Mouse (Mus musculus) intestine, embryonic 15.5 days (tissue): Measurements from ENCODE around the gene Shisa7. TPM values are rescaled to one million over a fixed set of nuclear protein-coding genes. Genes with fewer than 3 reads are reported as not detected.
"Not testable (repeated sequence)": the region's sequence is repeated elsewhere in the genome, so short reads cannot be mapped to it uniquely, and the experiment has no call there.

ENCODE experiments used
- ATAC-seq: fragments of 200-750 bp; cut with Nextera tagmentation; 2 replicates; pipeline ENCODE4 v1.8.0; 2017; ENCODE audit warnings: moderate TSS enrichment, moderate library complexity
- H3K27ac ChIP-seq: fragments of 300-500 bp; sonication (generic); 2 replicates; pipeline ENCODE4 v1.5.1; 2015; ENCODE audit warnings: mild to moderate bottlenecking, inconsistent platforms
- H3K27me3 ChIP-seq: fragments of 300-500 bp; sonication (generic); replicated peaks from 2 replicates; pipeline ENCODE4 v1.6.1; 2015; ENCODE audit warnings: inconsistent platforms
- H3K36me3 ChIP-seq: fragments of 300-500 bp; sonication (generic); 2 replicates; pipeline ENCODE4 v1.6.1; 2015; ENCODE audit warnings: inconsistent platforms
- H3K4me1 ChIP-seq: fragments of 300-500 bp; sonication (generic); replicated peaks from 2 replicates; pipeline ENCODE4 v1.6.1; 2015; ENCODE audit warnings: inconsistent platforms
- H3K4me2 ChIP-seq: fragments of 300-500 bp; sonication (generic); replicated peaks from 2 replicates; pipeline ENCODE4 v1.6.1; 2015; ENCODE audit warnings: mild to moderate bottlenecking, inconsistent platforms
- H3K4me3 ChIP-seq: fragments of 300-500 bp; sonication (generic); replicated peaks from 2 replicates; pipeline ENCODE4 v1.5.1; 2015; ENCODE audit warnings: inconsistent platforms
- H3K9ac ChIP-seq: fragments of 300-500 bp; sonication (generic); 2 replicates; pipeline ENCODE4 v1.6.1; 2015; ENCODE audit warnings: inconsistent platforms
- H3K9me3 ChIP-seq: fragments of 300-500 bp; sonication (generic); 2 replicates; pipeline ENCODE4 v1.6.1; 2016; ENCODE audit warnings: inconsistent platforms
- WGBS: fragments of 180-500 bp; shearing (Covaris S2); methylation state at CpG from one replicate; pipeline ENCODE4 v1.1.7; 2015; 5-methylcytosine and 5-hydroxymethylcytosine counted together
- polyA plus RNA-seq: library from polyadenylated mRNA; unstranded; fragments of >200 nt; fragmentation: Nextera tagmentation; extraction: Ambion mirVana; gene quantifications from 2 replicates; pipeline ENCODE4 v1.2.1, GENCODE M21; 2015

Shisa7 gene
- polyA plus RNA-seq, 1 experiment from 2014 or later: 0.21 TPM

DNA sequence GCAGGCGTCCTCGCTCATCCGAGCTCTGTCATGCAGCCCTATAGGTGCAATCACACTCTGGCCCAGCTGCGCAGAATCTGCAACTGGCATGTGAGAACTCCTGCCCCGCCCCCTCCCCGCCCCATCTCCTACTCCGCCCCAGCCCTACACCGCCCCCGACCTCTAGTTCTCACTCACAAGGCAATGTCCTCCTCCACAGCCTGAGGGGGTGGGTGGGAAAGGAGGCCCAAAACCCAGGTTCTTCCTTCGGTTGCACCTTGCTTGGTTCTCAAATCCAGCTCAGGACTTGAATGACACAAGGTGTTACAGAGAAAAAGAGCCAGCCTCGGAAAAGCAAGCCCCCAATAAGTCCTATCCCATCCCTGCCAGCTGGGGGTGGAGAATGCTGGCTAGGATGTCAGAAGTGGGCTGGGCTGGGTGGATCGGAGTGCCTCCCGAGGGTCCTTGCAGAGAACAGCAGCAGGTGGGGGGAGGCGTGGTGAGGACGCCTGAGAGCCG is 1.8 kb downstream of the Shisa7 start:
- Histone ChIP-seq H3K9me3 (no peaks in the 10 kb centered on the region), H3K27me3 (peaks cover 39% of the 10 kb centered on the region), H3K4me3 (peak overlapping the region; percentile 20; the same call in 1 of the 2 replicates), H3K27ac (no peak overlapping the region), H3K9ac (no peak overlapping the region), H3K4me1 (peaks cover 18% of the 10 kb centered on the region), H3K4me2 (peak overlapping the region; percentile 91), H3K36me3 (no peaks in the 10 kb centered on the region)
- under 1% methylated on average over 16 of the region's 16 CpGs for WGBS
- ATAC-seq: peak; percentile 75

DNA sequence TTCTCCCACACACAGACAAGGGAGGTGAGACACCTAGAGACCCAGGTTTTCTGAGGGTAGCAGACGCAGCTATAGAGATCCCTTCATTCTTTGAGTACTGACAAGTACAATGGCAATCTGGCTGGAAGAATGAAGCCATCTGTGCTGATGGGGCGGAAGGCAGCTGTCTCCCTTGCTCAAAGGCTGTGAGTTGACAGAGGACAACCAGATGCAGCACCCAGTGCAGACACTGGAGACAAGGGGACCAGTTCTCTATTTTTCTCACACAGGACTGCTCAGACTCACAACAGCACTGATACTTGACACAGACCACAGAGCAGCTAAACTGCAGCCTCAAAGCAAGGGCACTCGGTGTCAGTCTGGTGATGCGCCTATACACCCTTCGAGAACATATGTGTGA is 2.4 kb downstream of the Shisa7 start:
- Histone ChIP-seq H3K4me1 (peaks cover 18% of the 10 kb centered on the region), H3K4me3 (no peak overlapping the region), H3K9me3 (no peaks in the 10 kb centered on the region), H3K4me2 (no peak overlapping the region), H3K27ac (no peak overlapping the region), H3K27me3 (peaks cover 44% of the 10 kb centered on the region), H3K9ac (no peak overlapping the region), H3K36me3 (no peaks in the 10 kb centered on the region)
- WGBS: 45% methylated on average over 5 of the region's 5 CpGs
- no peak for ATAC-seq

- Histone ChIP-seq H3K4me2 (no peak overlapping the region), H3K9me3 (no peaks in the 10 kb centered on the region), H3K27ac (no peak overlapping the region), H3K9ac (no peak overlapping the region), H3K4me1 (peaks cover 10% of the 10 kb centered on the region), H3K36me3 (no peaks in the 10 kb centered on the region), H3K27me3 (peaks cover 45% of the 10 kb centered on the region), H3K4me3 (no peak overlapping the region)
- no peak for ATAC-seq
- WGBS: 0% methylated on average over 1 of the region's 1 CpGs
Measured at GRCm38 (mm10) chr7:4837639-4838038, 6.9 kb downstream of the Shisa7 start.

- under 1% methylated on average over 51 of the region's 51 CpGs for WGBS
- no peaks in the 10 kb centered on the region for H3K9me3 ChIP-seq
- H3K27me3 ChIP-seq: peaks cover 44% of the 10 kb centered on the region
- peak overlapping the region; percentile 44 for H3K4me3 ChIP-seq
- peak overlapping the region; percentile 93 for H3K4me2 ChIP-seq
- H3K36me3 ChIP-seq: no peaks in the 10 kb centered on the region
- ATAC-seq: peak; percentile 92
- peaks cover 9% of the 10 kb centered on the region for H3K4me1 ChIP-seq
- H3K27ac ChIP-seq: no peak overlapping the region
- peak overlapping the region; percentile 40 for H3K9ac ChIP-seq
Measured at GRCm38 (mm10) chr7:4836351-4836792, 8.1 kb downstream of the Shisa7 start.

GRCm38 (mm10) chr7:4835631-4836327 is 8.7 kb downstream of the Shisa7 start:
- H3K9me3 ChIP-seq: no peaks in the 10 kb centered on the region
- no peak; the same call in 1 of the 2 replicates for ATAC-seq
- no peaks in the 10 kb centered on the region for H3K36me3 ChIP-seq
- WGBS: 6% methylated on average over 34 of the region's 34 CpGs
- peaks cover 9% of the 10 kb centered on the region for H3K4me1 ChIP-seq
- H3K9ac ChIP-seq: peak overlapping the region; percentile 40
- peak overlapping the region; percentile 44 for H3K4me3 ChIP-seq
- H3K4me2 ChIP-seq: peak overlapping the region; percentile 93
- no peak overlapping the region for H3K27ac ChIP-seq
- H3K27me3 ChIP-seq: peaks cover 48% of the 10 kb centered on the region

- no peak overlapping the region for H3K4me2 ChIP-seq
- H3K9me3 ChIP-seq: no peaks in the 10 kb centered on the region
- no peaks in the 10 kb centered on the region for H3K4me1 ChIP-seq
- peaks cover 37% of the 10 kb centered on the region for H3K27me3 ChIP-seq
- no peak for ATAC-seq
- 3% methylated on average over 12 of the region's 12 CpGs for WGBS
- H3K4me3 ChIP-seq: no peak overlapping the region
- H3K27ac ChIP-seq: no peak overlapping the region
- H3K9ac ChIP-seq: no peak overlapping the region
- no peaks in the 10 kb centered on the region for H3K36me3 ChIP-seq
Measured at GRCm38 (mm10) chr7:4830476-4830875, 14.0 kb downstream of the Shisa7 start.

DNA sequence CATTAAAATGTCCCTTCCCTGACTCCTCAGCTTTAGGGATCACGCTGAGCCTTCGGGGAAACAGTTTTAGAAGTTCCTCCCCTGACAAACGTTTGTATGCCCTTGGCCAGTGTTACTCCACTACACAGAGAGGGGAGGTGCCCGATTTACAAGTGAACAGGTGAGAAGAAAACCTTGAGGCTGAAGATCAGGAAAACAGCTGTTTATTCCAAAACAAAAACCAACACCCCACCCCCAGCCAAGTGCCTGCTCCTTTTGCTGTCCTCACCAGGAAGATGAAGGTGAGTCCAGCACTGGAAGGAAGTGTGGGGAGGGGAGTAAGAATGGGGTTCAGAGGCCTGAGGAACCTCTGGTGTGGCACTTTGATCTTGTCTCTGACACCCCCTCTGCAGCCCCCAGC is 19.1 kb downstream of the Shisa7 start:
- Histone ChIP-seq H3K4me3 (no peak overlapping the region), H3K9ac (no peak overlapping the region), H3K4me2 (no peak overlapping the region), H3K9me3 (no peaks in the 10 kb centered on the region), H3K4me1 (0 out of 2 replicates have a peak, but pooled peaks cover 3% of the 10 kb centered on the region), H3K27ac (no peak overlapping the region), H3K27me3 (peaks cover 9% of the 10 kb centered on the region), H3K36me3 (no peaks in the 10 kb centered on the region)
- ATAC-seq: no peak
- 47% methylated on average over 4 of the region's 4 CpGs for WGBS

GRCm38 (mm10) chr7:4822162-4822907 is 22.2 kb downstream of the Shisa7 start:
- 52% methylated on average over 6 of the region's 6 CpGs for WGBS
- no peak overlapping the region for H3K27ac ChIP-seq
- no peak for ATAC-seq

DNA sequence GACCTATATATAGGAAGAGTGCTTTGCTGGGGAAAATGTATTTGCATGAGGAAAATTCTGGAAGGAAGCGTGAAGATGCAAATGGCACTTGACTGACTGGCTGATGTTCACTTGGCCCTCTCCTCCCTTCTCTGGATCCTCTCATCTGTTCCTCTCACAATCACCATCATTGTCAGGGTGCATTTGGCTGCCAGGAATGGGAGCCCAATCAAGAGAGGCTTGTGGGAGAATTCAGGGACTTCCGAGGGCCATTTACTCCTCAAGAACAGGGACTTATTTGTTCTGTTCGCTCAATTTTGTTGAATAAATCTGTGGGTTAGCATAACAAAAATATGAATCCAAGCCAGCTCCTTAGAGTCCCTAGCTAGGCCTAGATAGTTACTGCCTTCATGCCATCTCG is 22.8 kb downstream of the Shisa7 start:
- no peak overlapping the region for H3K4me2 ChIP-seq
- no peak overlapping the region for H3K27ac ChIP-seq
- H3K4me1 ChIP-seq: 0 out of 2 replicates have a peak, but pooled peaks cover 5% of the 10 kb centered on the region
- H3K27me3 ChIP-seq: no peaks in the 10 kb centered on the region
- no peak overlapping the region for H3K4me3 ChIP-seq
- H3K9me3 ChIP-seq: no peaks in the 10 kb centered on the region
- no peak overlapping the region for H3K9ac ChIP-seq
- 80% methylated on average over 4 of the region's 4 CpGs for WGBS
- ATAC-seq: no peak
- no peaks in the 10 kb centered on the region for H3K36me3 ChIP-seq

More at GRCm38 (mm10) chr7:4822162-4822907, 22.2 kb downstream of the Shisa7 start:
- 0 out of 2 replicates have a peak, but pooled peaks cover 5% of the 10 kb centered on the region for H3K4me1 ChIP-seq
- no peaks in the 10 kb centered on the region for H3K9me3 ChIP-seq
- H3K4me3 ChIP-seq: no peak overlapping the region
- no peak overlapping the region for H3K4me2 ChIP-seq
- H3K27me3 ChIP-seq: no peaks in the 10 kb centered on the region
- no peaks in the 10 kb centered on the region for H3K36me3 ChIP-seq
- no peak overlapping the region for H3K9ac ChIP-seq

GRCm38 (mm10) chr7:4820925-4821324 is 23.6 kb downstream of the Shisa7 start:
- not testable (repeated sequence) for H3K9me3 ChIP-seq, H3K27ac ChIP-seq, H3K4me3 ChIP-seq, ATAC-seq, H3K4me1 ChIP-seq, H3K27me3 ChIP-seq, H3K9ac ChIP-seq, H3K36me3 ChIP-seq, H3K4me2 ChIP-seq
- WGBS: 87% methylated on average over 7 of the region's 7 CpGs

GRCm38 (mm10) chr7:4816559-4816958 is 27.9 kb downstream of the Shisa7 start:
- no peak overlapping the region for H3K4me3 ChIP-seq
- H3K9me3 ChIP-seq: no peaks in the 10 kb centered on the region
- H3K4me1 ChIP-seq: 0 out of 2 replicates have a peak, but pooled peaks cover 6% of the 10 kb centered on the region
- no peaks in the 10 kb centered on the region for H3K27me3 ChIP-seq
- H3K4me2 ChIP-seq: no peak overlapping the region
- no peak for ATAC-seq
- no peak overlapping the region for H3K27ac ChIP-seq
- no peaks in the 10 kb centered on the region for H3K36me3 ChIP-seq
- H3K9ac ChIP-seq: no peak overlapping the region

DNA sequence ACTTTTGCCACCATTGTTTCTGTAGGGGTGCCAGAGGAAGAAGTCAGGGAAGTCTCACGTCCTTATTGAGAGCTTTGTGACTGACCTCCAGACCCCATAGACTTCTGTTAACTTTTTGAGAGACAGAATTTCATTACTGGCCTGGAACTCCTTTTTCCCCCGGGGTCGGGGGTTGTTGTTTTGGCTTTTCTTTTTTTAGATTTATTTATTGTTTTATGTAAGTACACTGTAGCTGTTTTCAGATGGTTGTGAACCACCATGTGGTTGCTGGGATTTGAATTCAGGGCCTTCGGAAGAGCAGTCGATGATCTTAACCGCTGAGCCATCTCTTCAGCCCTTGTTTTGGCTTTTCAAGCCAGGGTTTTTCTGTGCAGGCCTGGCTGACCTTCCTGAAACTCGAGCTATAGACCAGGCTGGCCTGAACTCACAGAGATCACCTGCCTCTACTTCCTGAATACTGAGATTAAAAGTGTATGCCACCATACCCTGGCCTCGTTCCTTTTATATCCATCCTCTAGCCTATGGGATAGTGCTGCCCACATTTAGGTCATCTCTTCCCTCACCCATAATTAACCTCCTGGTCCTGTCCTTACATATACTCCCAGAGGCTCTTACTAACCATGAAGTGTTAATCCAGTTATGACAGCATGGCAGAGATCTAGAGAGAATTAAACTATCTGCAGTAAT is 31.2 kb downstream of the Shisa7 start:
- peak overlapping the region; percentile 96 for H3K4me3 ChIP-seq
- H3K4me2 ChIP-seq: peak overlapping the region; percentile 68
- no peaks in the 10 kb centered on the region for H3K27me3 ChIP-seq
- peak overlapping the region; percentile 46 for H3K9ac ChIP-seq
- H3K27ac ChIP-seq: peak overlapping the region; percentile 83
- peaks cover 4% of the 10 kb centered on the region; the same call in 1 of the 2 replicates for H3K36me3 ChIP-seq
- 22% methylated on average over 8 of the region's 8 CpGs for WGBS
- no peak for ATAC-seq
- peaks cover 27% of the 10 kb centered on the region for H3K4me1 ChIP-seq
- H3K9me3 ChIP-seq: no peaks in the 10 kb centered on the region
